ENCODE assay signal across 36 mouse cellular contexts in genomic region chr5:76351537-76351936, GRCm38 (mm10). TPM values are rescaled to one million over a fixed set of nuclear protein-coding genes. Genes with fewer than 3 reads are reported as not detected.
"Had no signal": no experiment of that assay in that cellular context is flagged by ENCODE, and none has a peak within 500 bp of the region (broad histone marks: within the 10 kb centered on the region; RNA-seq: fewer than 3 reads in every experiment).

No protein-coding gene starts in this region.

- H3K27me3 ChIP-seq: limb, embryonic 12.5 days; limb, embryonic 13.5 days; limb, embryonic 15.5 days; liver, embryonic 12.5 days; liver, embryonic 13.5 days; liver, embryonic 15.5 days; lung, embryonic 15.5 days; midbrain, embryonic 12.5 days; midbrain, embryonic 13.5 days; midbrain, embryonic 15.5 days; neural tube, embryonic 12.5 days had no signal

- H3K4me1 ChIP-seq: limb, embryonic 10.5 days; limb, embryonic 12.5 days; limb, embryonic 13.5 days; limb, embryonic 15.5 days; liver, embryonic 12.5 days; liver, embryonic 13.5 days; liver, embryonic 15.5 days; midbrain, embryonic 13.5 days; midbrain, embryonic 15.5 days; neural tube, embryonic 12.5 days had no signal

- ATAC-seq: liver, embryonic 12.5 days; liver, postnatal 0 days; midbrain, embryonic 13.5 days; midbrain, embryonic 15.5 days; midbrain, embryonic 16.5 days had no signal

- H3K36me3 ChIP-seq: limb, embryonic 10.5 days; limb, embryonic 12.5 days; limb, embryonic 13.5 days; limb, embryonic 15.5 days; liver, embryonic 12.5 days; liver, embryonic 13.5 days; liver, embryonic 15.5 days; lung, embryonic 15.5 days; midbrain, embryonic 10.5 days; midbrain, embryonic 12.5 days; midbrain, embryonic 13.5 days; midbrain, embryonic 15.5 days; neural tube, embryonic 12.5 days had no signal

- H3K27ac ChIP-seq: left cerebral cortex, adult 2 months; limb, embryonic 10.5 days; limb, embryonic 12.5 days; limb, embryonic 13.5 days; limb, embryonic 15.5 days; liver, embryonic 12.5 days; liver, embryonic 13.5 days; liver, embryonic 14.5 days; liver, embryonic 15.5 days; lung, embryonic 15.5 days; macrophage; midbrain, embryonic 10.5 days; midbrain, embryonic 12.5 days; midbrain, embryonic 15.5 days; neural tube, embryonic 12.5 days had no signal

- H3K9me3 ChIP-seq: limb, embryonic 10.5 days; limb, embryonic 12.5 days; limb, embryonic 13.5 days; limb, embryonic 15.5 days; liver, embryonic 12.5 days; liver, embryonic 13.5 days; liver, embryonic 15.5 days; lung, embryonic 15.5 days; megakaryocyte, embryonic 14.5 days; midbrain, embryonic 10.5 days; midbrain, embryonic 12.5 days; midbrain, embryonic 13.5 days; midbrain, embryonic 15.5 days; neural tube, embryonic 12.5 days had no signal

- H3K9ac ChIP-seq: limb, embryonic 12.5 days; limb, embryonic 13.5 days; limb, embryonic 15.5 days; liver, embryonic 12.5 days; liver, embryonic 13.5 days; liver, embryonic 14.5 days; liver, embryonic 15.5 days; liver, postnatal 0 days; lung, embryonic 14.5 days; lung, embryonic 15.5 days; midbrain, embryonic 12.5 days; midbrain, embryonic 13.5 days; midbrain, embryonic 15.5 days; neural tube, embryonic 12.5 days had no signal

- H3K4me2 ChIP-seq: limb, embryonic 12.5 days; limb, embryonic 13.5 days; limb, embryonic 15.5 days; liver, embryonic 11.5 days; liver, embryonic 12.5 days; liver, embryonic 13.5 days; liver, embryonic 15.5 days; lung, embryonic 14.5 days; lung, embryonic 15.5 days; midbrain, embryonic 11.5 days; midbrain, embryonic 12.5 days; midbrain, embryonic 13.5 days; midbrain, embryonic 15.5 days; neural tube, embryonic 12.5 days had no signal

- DNase-seq: left cerebral cortex, postnatal 4 days; liver; liver, embryonic 13.5 days; liver, postnatal 0 days; lung, adult 18-20 months; lung, embryonic 14.5 days; lung, postnatal 10 days; lung, postnatal 14 days; lung, postnatal 4 days had no signal

- H3K4me3 ChIP-seq: left cerebral cortex, adult 2 months; limb, embryonic 10.5 days; limb, embryonic 12.5 days; limb, embryonic 13.5 days; limb, embryonic 15.5 days; liver, embryonic 12.5 days; liver, embryonic 13.5 days; liver, embryonic 15.5 days; lung, embryonic 15.5 days; megakaryocyte, embryonic 14.5 days; midbrain, embryonic 10.5 days; midbrain, embryonic 12.5 days; midbrain, embryonic 13.5 days; midbrain, embryonic 15.5 days; myocyte; neural tube, embryonic 12.5 days had no signal

RNA-seq across cellular contexts. Expression of gene Nmu, which starts 12.1 kb away (rescaled TPM):
- polyA plus RNA-seq: liver, adult 2 months; liver, embryonic 11.5 days; liver, embryonic 12.5 days; liver, embryonic 13.5 days; liver, embryonic 14.5 days; liver, embryonic 15.5 days; liver, embryonic 16.5 days; liver, postnatal 0 days; macrophage; midbrain, embryonic 12.5 days; midbrain, embryonic 13.5 days; midbrain, embryonic 14.5 days; midbrain, embryonic 16.5 days; myocyte; neural tube, embryonic 11.5 days had no signal

RNA-seq across cellular contexts. Expression of gene Pdcl2, which starts 20.6 kb away (rescaled TPM):
- polyA plus RNA-seq: limb, embryonic 10.5 days; limb, embryonic 11.5 days; limb, embryonic 12.5 days; limb, embryonic 13.5 days; limb, embryonic 14.5 days; limb, embryonic 15.5 days; liver, adult 2 months; liver, embryonic 11.5 days; liver, embryonic 12.5 days; liver, embryonic 13.5 days; liver, embryonic 14.5 days; liver, embryonic 15.5 days; liver, embryonic 16.5 days; liver, postnatal 0 days; lung, embryonic 14.5 days; lung, embryonic 15.5 days; macrophage; midbrain, embryonic 10.5 days; midbrain, embryonic 11.5 days; midbrain, embryonic 12.5 days; midbrain, embryonic 13.5 days; midbrain, embryonic 14.5 days; midbrain, embryonic 15.5 days; midbrain, embryonic 16.5 days; midbrain, postnatal 0 days; myocyte; neural tube, embryonic 11.5 days; neural tube, embryonic 12.5 days had no signal
